Mouse (Mus musculus): ENCODE measurements around the gene Gcnt3.
A peak's percentile ranks its signal among the peaks of the same experiment; 100 is the strongest.

The Gcnt3 gene

DNA sequence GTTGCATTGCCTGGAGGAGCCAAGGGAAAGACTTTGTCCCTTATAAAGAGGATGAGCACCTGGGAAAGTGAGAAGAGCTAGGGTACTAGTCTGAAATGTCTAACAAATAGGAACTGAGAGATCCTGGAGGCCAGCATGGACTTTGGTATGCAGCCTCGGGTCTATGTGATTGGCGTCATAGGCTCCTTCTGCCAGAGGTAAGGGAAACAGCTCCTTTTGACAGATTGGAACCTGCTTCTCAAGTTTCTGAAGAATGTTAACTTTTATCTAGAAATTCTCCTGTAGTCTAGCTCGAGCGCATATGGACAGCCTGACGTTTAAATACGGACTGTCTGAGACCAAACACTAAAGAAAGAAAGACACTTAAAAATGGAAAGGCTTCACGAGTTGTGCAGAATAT lies at the start of gene Gcnt3:
Gcnt3 (minus strand) TSS at position 101 of the 400 bp plus-strand sequence.
- DNase-seq (ENCODE audit: low read depth, low spot score): no peak

DNA sequence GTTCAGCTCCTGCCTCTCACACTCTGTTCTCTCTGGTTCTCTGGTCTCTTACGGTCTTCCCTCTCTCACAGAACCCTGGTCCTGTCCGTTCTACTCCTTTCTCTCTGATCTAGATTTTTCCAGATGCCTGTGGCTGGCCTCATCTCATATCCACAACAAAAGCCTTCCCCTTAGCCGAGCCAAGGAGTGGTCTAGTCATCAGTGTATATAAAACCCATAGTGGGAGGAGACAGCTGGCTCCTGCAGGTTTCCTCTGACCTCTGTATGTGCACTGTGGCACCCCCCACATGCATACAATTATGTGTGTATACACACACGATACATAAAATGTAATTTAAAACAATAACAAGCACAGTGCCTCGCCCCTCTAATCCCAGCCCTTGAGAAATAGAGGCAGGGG lies 49.5 kb upstream of the Gcnt3 start:
- peak; percentile 95 for DNase-seq (ENCODE audit: low read depth, low spot score)

DNA sequence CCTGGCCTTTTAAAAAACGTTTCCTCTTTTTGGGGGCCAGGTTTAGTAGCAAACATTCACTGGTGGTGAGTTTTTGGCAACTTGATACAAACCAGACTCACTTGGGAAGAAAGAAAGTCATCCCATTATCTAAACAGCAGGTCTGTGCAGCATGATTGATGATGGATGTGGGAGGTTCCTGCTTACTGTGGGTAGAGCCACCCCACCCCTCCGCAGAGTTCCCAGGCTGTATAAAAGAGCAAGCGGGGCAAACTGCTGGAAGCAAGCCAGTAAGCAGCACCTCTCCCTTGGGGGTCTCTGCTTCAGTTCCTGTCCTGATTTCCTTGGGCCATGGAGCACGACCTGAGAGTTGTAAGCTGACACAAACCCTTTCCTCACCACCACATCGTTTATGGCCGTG lies 48.2 kb upstream of the Gcnt3 start:
- DNase-seq (ENCODE audit: low read depth, low spot score): peak; percentile 83

DNA sequence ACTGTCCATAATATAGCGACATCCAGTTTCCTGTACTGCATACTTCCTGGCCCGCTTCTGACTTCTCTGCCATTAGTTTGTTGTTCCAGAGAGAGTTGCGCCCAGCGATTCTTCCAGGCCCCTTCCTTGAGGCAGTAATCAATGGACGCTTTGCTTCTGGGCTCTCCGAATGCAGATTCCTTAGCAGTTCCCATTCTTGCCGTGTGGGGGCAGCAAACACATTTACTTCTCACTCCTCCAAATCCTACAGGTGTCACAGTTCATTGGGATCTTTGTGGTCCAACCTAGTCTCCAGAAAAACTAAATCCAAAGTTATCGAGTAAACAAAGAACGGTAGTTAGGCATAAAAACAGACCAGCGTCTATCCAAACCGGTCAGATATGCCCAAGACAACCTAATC lies 46.2 kb upstream of the Gcnt3 start:
- DNase-seq (ENCODE audit: low read depth, low spot score): peak; percentile 87

DNA sequence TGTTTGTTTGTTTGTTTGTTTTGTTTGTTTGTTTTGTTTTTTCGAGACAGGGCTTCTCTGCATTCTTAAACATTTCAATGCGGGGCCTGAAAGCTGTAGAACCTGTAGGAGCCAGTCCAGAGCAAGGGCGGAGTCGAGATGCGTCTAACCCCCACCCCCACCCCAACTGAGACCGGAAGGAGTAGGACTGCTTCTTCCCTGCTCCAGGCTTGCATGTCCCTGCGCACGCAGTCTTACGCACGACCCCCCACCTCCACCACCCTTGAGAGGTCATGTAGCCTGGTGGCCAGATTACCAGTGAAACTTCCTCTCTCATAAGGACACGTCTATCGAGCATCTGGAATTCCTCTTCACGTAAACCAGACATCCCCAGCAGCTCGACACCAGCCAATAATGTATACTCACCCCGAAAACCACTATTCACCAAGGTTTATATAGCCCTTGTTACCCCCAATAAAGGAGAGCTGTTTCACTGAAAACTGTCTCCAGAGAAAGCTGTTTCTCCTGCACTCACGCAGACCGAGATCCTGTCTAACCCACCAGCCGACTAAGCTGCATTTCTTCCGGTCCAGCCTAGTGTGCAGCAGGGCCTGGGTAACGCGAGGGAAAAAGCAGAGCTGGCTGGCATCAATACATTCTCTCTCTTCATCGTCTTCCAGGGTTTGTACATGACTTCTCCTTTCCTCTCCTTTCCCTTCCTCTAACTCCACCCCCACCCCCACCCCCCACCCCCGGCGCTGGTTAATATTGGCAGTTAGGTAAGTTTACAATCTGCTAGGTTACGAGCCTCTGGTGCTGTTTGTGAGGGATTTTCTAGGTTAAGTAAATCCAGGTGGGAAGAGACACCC lies 44.7 kb upstream of the Gcnt3 start:
- peak; percentile 93 for DNase-seq (ENCODE audit: low read depth, low spot score)

DNA sequence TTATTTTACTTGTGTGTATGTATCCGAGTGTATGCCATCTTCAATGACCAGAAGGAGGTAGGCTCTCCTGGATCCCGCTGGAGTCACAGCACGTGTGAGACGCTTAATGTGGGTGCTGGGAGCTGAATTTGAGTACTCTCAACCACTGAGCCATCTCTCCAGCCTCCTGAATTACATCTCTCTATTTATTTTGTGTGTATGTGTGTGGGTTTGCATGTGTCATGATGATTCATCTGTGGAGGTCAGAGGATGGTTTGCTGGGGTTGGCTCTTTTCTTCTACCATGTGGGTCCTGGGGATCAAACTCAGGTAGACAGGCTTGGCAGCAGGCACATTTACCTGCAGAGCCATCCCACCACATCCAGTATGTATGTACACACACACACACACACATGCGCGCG lies 43.9 kb upstream of the Gcnt3 start:
- no peak for DNase-seq (ENCODE audit: low read depth, low spot score)

DNA sequence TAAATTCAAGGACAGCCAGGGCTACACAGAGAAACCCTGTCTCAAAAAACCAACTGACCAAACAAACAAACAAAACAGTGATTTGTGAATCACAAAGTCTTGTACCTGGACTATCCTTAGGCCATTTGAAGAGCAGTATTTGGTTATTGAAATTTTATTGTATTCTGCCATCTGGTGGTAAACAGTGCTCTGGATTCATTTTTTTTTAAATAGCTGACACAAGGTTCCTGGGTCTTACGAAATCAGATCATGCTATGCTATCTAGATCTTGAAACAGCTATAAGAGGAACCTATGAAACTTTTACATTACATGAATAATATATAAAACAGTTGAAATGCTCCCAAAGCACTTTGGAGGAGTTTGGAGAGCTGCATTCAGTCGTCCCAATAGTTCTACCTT lies 43.1 kb upstream of the Gcnt3 start:
- DNase-seq (ENCODE audit: low read depth, low spot score): no peak

DNA sequence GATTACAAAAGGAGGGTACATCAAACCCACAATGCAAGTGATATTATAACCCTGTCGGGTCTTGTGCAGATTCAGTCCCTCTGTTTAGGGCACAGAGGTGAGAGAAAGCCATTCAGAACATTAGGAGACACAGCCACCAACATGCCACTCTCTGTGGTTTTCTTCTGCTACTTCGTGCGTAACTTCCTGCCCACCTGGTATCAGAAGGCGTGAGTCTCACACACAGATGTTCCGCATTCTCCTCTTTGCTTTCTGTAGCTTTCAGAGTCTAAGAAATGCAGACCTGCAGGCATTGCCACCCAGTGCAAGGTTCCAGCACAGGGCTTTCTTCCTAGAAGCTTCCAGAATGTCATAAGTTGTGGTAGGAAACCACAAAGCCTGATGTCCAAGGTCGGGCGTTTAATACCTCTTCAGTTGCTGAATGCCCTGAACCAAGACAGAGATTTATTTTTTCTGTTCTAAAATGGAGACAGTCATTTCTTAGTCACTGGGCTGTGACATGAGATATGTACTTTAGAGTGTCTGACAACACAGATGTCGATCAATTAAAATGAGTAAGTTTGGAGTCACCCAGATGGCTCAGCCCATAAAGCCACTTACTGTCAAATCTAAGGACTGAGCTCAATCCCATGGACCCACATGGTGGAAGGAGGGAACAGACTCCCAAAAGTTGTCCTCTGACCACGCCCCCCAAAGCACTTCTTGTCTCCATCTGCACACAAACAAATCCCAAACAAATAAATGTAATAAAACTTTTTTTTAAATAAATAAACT lies 42.3 kb upstream of the Gcnt3 start:
- no peak for DNase-seq (ENCODE audit: low read depth, low spot score)

DNA sequence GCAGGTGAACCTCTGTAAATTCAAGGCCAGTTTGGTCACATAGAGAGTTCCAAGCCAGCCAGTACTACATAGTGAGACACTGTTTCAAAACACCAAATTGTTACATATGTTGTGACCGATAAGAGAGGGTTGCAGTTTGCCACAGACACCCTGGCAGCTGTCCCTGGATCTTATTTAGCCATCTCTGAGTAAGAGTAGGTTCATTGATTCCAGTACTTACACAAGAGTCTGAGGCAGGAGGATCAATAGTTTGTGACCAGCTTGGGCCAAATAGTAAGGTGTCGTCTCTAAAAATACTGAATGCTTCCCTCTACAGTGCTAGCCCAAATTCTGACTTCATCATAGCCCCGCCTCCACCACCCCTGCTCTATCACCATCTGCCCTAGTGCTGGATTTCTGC lies 40.1 kb upstream of the Gcnt3 start:
- no peak for DNase-seq (ENCODE audit: low read depth, low spot score)

DNA sequence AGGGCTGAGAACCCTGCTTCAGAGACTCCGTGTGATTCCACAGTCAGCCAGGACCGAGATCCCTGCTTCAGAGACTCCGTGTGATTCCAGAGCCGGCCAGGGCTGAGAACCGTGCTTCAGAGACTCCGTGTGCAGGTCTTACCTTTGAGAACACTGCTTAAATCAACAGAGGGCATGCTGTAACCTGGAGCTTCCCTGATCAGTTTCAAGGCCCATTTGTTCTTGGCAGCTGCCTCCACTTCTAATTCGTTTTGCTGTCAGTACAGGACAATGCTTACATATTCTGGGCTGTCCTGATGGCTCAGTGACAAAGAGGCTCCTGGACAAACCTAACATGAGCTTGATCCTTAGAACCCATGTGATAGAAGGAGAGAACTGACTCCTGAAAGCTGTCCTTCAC lies 39.3 kb upstream of the Gcnt3 start:
- DNase-seq (ENCODE audit: low read depth, low spot score): no peak

DNA sequence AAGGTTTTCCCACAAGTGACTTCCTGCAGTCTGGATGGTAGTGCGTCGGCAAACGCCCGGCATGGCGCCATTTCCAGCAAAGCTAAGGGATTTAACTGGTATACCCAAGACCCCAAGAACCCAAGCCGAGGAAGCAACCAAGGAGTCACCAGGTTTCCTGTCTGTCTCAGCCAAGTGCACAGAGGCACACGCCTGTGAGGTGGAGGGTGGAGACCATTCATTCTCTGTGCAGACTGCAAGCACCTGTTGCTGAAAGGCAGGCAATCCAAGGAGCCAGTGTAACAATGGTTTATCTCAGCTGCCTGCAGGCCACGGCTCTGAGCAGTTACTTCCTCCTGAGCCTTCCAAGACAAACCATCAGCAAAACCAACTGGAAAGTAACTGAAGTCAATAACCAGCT lies 34.5 kb upstream of the Gcnt3 start:
- DNase-seq (ENCODE audit: low read depth, low spot score): no peak

DNA sequence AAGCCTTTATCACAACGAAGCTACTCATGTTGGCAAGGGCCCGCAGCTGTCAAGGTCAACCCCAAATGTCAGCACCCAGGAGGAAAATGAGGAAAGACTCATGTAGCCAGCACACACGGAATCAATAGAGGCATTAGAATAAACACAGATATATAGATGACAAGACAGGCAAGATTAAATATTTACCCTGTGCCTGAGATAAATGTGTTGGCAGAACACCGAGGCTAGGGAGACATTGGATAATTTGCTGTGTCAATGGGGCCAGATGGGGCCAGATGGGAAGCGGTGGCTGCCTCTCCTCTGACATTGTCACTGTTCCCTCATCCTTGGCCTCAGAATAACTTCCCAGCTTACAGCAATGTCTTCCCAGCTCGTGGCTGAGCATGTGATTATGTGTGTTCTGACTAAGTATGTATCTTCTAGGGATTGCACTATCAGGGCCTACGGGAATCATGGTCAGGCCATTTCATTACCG lies 32.1 kb upstream of the Gcnt3 start:
- DNase-seq (ENCODE audit: low read depth, low spot score): no peak

DNA sequence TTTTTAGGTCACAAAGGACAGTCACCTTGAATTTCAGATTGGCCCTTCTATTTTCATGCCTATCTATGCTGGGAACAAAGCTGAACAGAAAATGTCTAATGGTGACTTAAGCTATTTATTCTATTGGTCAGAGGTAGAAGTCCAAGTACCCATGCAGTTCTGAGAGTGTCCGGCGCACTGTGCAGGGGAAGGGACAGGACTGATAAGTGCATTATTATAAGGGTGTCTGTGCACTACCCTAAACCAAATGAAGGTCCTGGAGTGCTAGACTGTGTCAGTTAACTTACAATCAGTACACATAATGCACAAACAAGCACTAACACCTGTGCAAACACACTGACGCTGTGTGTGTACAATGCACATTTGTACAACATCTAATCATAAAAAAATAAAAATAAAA lies 29.6 kb upstream of the Gcnt3 start:
- no peak for DNase-seq (ENCODE audit: low read depth, low spot score)

DNA sequence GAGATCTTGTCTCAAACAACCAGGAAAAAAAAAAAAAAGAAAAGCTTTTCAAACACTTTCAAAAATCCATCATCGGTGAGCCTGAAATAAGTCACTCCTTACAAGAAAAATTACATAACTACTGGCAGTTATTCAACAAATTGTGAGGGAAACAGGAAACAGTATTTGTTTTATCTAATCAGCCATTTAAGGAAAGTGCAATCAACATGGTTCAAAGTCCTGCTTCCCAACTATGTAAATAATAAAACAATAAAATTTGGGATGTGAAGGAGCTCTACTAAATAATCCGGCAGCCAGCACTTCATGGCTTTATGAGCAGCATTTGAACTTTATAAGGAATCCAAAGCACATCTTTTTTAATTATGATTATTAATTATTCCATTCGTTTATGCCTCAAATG lies 24.1 kb upstream of the Gcnt3 start:
- DNase-seq (ENCODE audit: low read depth, low spot score): no peak

DNA sequence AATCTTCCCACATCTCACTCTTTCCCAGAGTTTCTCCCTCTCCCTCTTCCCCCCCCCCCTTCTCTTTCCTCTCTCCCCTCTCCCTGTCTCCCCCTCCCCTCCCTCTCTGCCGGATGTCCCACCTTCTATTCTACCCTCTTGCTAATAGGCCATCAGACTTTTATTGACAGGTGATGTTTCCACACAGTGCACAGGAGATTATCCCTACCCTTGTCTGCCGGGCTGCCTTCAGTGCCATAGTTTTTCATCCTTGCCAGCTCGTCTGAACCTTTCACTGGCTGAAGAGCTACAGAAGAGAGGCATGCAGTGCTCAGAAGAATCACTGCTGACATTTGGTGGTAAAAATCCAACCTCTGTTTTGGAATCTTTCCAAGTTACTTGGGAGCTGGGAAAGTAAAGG lies 15.5 kb upstream of the Gcnt3 start:
- DNase-seq (ENCODE audit: low read depth, low spot score): no peak

DNA sequence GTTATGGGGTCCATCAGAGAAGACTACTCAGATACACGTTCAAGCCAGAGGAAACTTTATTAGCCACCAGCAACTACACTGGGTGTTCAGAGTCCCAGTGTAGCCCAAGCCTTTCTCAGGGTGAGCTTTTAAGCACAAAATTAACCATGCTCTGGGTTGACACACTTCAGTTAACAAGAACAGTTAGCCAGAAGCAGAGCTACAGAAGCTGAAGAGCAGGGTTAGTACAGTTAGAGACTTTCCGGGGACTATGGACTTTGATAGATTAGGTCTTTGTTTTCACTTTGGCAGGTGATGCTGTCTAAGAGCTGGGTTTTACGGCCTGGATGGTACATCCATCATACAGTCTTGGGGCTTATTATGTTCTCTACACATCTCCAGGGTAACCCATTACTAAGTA lies 14.8 kb upstream of the Gcnt3 start:
- no peak for DNase-seq (ENCODE audit: low read depth, low spot score)

DNA sequence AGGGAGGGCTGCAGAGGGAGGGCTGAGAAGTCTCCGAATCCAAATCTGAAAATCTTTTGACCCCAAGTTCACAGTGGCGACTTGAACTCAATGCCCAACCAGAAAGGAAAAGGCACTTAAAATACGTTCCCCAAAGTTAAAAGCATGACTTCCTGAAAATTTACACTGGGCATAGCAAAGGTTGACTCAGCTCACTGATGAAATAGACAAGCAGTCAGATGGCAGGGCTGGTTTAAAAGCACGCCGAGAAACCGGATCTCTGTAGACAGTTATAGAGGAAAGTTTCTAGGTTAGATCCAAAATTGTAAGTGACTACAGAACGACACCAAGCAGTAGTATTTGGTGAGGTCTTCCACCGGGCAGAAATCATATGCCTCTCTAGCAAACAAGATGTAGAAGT lies 12.0 kb upstream of the Gcnt3 start:
- DNase-seq (ENCODE audit: low read depth, low spot score): no peak

DNA sequence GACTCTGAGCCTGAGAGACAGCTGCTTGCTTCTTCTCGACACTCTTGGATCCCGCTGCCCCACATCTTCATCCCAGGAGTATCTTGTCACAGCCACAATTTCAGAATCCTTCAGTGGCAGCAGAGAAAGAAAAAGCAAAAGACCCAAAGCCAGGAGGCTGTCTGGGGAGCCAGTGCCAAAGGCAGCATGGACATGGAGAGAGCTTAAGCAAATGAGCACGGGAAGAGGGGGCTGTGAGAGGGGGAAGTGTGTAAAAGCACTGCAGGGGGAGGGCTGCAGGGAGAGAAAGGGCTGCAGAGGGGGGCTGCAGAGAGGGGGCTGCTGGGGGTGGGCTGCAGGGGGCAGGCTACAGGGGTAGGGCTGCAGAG lies 11.5 kb upstream of the Gcnt3 start:
- DNase-seq (ENCODE audit: low read depth, low spot score): peak; percentile 15

DNA sequence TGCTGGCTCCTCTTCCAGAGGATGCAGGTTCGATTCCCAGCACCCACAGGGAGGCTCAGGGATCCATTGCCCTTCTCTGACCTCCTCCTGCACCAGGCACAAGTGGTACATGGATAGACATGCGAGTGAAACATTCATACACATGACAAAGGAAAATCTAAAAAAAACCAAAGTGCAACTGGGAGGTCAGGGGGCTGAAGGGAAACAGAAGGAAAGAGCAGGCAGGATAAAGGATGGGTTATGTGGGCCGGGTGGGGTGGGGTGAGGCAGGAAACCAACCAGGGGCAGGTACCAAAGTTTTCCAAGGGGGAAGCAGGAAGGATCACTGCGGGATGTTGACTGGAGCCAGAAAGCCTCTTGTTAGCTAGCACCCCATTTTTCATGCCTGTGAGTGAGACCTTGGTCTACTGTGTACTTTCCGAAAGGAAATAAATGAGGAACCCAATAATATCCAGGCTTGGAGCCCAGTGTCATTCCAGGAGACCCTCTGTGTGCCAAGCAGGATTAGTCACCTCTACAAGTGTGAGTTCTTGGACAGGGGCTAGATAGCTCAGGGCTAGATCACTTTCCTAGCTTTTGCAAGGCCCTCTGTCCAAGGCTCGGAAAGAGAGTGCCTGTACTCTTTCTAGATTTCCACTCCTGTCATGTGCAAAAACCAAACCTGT lies 11.0 kb upstream of the Gcnt3 start:
- peak; percentile 30 for DNase-seq (ENCODE audit: low read depth, low spot score)

DNA sequence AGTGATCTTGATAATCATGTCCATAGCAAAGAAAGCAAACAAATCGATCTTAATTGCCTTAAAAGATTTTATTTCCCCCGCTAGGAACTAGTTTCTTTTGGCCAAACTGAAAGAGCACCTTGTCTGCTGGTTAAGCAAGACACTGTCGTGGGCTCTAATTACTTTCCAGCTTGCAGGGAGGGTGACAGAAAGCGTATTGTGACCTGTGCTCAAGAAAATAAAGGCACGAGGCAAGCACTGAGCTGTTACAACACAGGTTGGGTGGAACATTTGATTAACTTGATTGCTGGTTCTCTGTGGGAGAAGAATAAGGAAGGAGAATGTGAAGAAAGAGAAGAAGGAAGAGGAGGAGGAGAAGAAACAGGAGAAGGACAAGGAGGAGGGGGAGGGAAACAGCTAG lies 10.4 kb upstream of the Gcnt3 start:
- DNase-seq (ENCODE audit: low read depth, low spot score): no peak

DNA sequence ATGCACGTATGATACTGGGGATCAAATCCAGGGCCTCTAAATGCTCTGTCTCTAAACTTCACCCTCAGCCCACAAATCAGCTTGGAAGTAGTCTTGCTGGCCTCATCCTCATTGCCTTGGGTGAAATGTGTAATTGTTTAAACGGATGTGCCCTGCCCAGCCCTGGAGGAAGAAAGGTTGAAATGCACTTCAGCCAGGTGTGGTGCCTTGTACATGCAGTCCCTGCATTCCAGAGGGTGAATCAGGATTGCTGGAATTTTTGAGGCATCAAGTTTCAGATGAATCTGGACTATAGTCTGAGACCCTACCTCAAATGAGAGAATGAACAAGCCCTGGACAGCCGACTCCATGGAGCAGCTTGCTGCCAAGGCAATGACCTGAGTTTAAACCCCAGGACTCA lies 10.0 kb upstream of the Gcnt3 start:
- peak; percentile 77 for DNase-seq (ENCODE audit: low read depth, low spot score)

DNA sequence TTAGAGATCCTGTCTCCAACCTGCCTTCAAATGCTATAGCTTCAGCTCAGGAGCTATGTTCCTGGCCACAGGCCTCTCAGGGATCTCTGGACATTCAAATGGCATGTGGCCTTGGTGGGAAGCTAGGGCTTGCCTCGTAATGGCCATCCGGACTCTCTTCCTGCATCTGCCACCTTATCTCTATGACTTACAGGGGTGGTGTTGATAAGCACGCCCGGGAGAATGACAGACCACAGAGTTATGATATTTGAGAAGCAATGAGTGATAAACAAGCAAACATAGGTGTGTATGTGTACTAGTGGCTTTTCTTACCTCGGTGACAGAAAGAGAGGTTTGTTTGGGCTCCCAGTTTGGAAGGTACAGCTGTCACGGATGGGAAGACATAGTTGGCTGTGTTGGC lies 8.4 kb upstream of the Gcnt3 start:
- DNase-seq (ENCODE audit: low read depth, low spot score): no peak

DNA sequence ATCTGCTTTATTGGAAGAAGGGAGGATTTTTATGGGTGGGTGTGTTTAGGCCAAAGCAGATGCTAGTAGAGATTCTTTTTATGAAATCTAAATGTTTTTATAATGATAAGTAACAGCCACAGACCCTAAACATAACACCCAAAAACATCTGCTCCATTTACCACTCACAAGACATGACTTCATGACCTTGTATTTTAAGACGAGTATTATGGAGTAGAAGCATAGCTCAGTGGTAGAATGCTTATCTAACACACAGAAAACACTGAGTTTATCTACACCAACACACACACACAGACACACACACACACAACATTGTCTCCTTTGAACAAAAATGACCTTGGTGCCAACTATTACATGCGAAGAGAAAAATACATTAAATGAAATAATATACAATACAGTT lies 7.0 kb upstream of the Gcnt3 start:
- no peak for DNase-seq (ENCODE audit: low read depth, low spot score)

All from ES-CJ7 (cell line).